Mouse (Mus musculus): Measurements from ENCODE around the gene Fmo2.

The Fmo2 gene

GRCm38 (mm10) chr1:162853812-162854482, 44.6 kb downstream of the Fmo2 start:
- DNase-seq (ENCODE audit: extremely low read depth, low read depth) = no peak

GRCm38 (mm10) chr1:162847554-162847953, 51.0 kb downstream of the Fmo2 start:
- no peak for DNase-seq (ENCODE audit: extremely low read depth, low read depth)

GRCm38 (mm10) chr1:162840211-162840610, 58.3 kb downstream of the Fmo2 start:
- DNase-seq (ENCODE audit: extremely low read depth, low read depth) = no peak

- DNase-seq (ENCODE audit: extremely low read depth, low read depth) = no peak
These were observed 59.5 kb downstream of the Fmo2 start for GRCm38 (mm10) chr1:162838976-162839375.

- no peak for DNase-seq (ENCODE audit: extremely low read depth, low read depth)
These were observed 64.2 kb downstream of the Fmo2 start for GRCm38 (mm10) chr1:162834342-162834741.

- DNase-seq (ENCODE audit: extremely low read depth, low read depth) = no peak
These were observed 66.0 kb downstream of the Fmo2 start for GRCm38 (mm10) chr1:162832574-162832953.

GRCm38 (mm10) chr1:162831838-162832573, 66.5 kb downstream of the Fmo2 start:
- DNase-seq (ENCODE audit: extremely low read depth, low read depth) = no peak
